Comparison of ENCODE assay signal across 8 mouse cellular contexts in genomic region chr10:99599142-99600120, GRCm38 (mm10).
A peak's percentile ranks its signal among the peaks of the same experiment; 100 is the strongest.
DNase-seq lines count a peak whose midpoint lies in the region; ATAC-seq and TF ChIP-seq lines count a peak whose summit lies in the region.
"Not testable (repeated sequence)": the region's sequence is repeated elsewhere in the genome, so short reads cannot be mapped to it uniquely, and the experiment has no call there.

No protein-coding gene starts in this region.

- H3K9me3 ChIP-seq in hindbrain, embryonic 16.5 days (ENCODE audit: control insufficient read depth, low read length); liver, embryonic 14.5 days (ENCODE audit: control insufficient read depth, low read length); midbrain, embryonic 16.5 days (replicated peaks; ENCODE audit: control insufficient read depth, low read length, poor library complexity, severe bottlenecking); stomach, embryonic 14.5 days (ENCODE audit: control insufficient read depth, low read depth, low read length): not testable (repeated sequence)

- H3K36me3 ChIP-seq in hindbrain, embryonic 16.5 days (ENCODE audit: control insufficient read depth, insufficient read depth, low read length); liver, embryonic 14.5 days (replicated peaks; ENCODE audit: control insufficient read depth, insufficient read depth, low read depth); midbrain, embryonic 16.5 days (ENCODE audit: control insufficient read depth, insufficient read depth, low read length); stomach, embryonic 14.5 days (ENCODE audit: control insufficient read depth, insufficient read depth, low read length): not testable (repeated sequence)

- H3K27me3 ChIP-seq in hindbrain, embryonic 16.5 days (replicated peaks; ENCODE audit: control insufficient read depth, insufficient read depth, low read length); liver, embryonic 14.5 days (ENCODE audit: control insufficient read depth, insufficient read depth, low read length); midbrain, embryonic 16.5 days (ENCODE audit: control insufficient read depth, insufficient read depth, low read depth, low read length); stomach, embryonic 14.5 days (ENCODE audit: control insufficient read depth, insufficient read depth, low read length): not testable (repeated sequence)

- 45% methylated on average over 20 of the region's 34 CpGs for WGBS in hindbrain, embryonic 16.5 days
- 39% methylated on average over 24 of the region's 34 CpGs for WGBS in liver, embryonic 14.5 days (ENCODE audit: insufficient replicate concordance)
- WGBS in midbrain, embryonic 16.5 days, result 43% methylated on average over 21 of the region's 34 CpGs
- 48% methylated on average over 23 of the region's 34 CpGs for WGBS in stomach, embryonic 14.5 days

- DNase-seq in R1 (ENCODE audit: low read depth, low spot score), result peak; percentile 61
- DNase-seq in layer of hippocampus, adult 11-12 months (ENCODE audit: low spot score), result peak; percentile 64
- DNase-seq in liver, embryonic 14.5 days (ENCODE audit: low read depth in 3 of 3, low spot score in 3 of 3), result not testable (repeated sequence)

- H3K9ac ChIP-seq in hindbrain, embryonic 16.5 days (ENCODE audit: low read depth, low read length), result peak overlapping the region; percentile 54
- not testable (repeated sequence) for H3K9ac ChIP-seq in liver, embryonic 14.5 days (replicated peaks); stomach, embryonic 14.5 days (replicated peaks; ENCODE audit: low read depth, low read length)
- H3K9ac ChIP-seq in midbrain, embryonic 16.5 days (ENCODE audit: low read depth, low read length), result peak overlapping the region; percentile 38; the same call in 1 of the 2 replicates

- TF ChIP-seq EP300 in liver, embryonic 14.5 days (IDR thresholded peaks at IDR 0.05; ENCODE audit: low read depth), result not testable (repeated sequence)

- H3K4me3 ChIP-seq in hindbrain, embryonic 16.5 days (ENCODE audit: low read length), result peak overlapping the region; percentile 42
- peak overlapping the region; percentile 29 to 48 for H3K4me3 ChIP-seq in liver, embryonic 14.5 days (ENCODE audit: insufficient read depth in 1 of 2, low read depth in 2 of 2, low read length in 2 of 2)
- peak overlapping the region; percentile 43 for H3K4me3 ChIP-seq in midbrain, embryonic 16.5 days (ENCODE audit: low read depth, low read length)
- H3K4me3 ChIP-seq in stomach, embryonic 14.5 days (ENCODE audit: low read depth, low read length), result peak overlapping the region; percentile 29

- H3K4me2 ChIP-seq in hindbrain, embryonic 16.5 days (ENCODE audit: low read length), result peak overlapping the region; percentile 57
- peak overlapping the region; percentile 49 for H3K4me2 ChIP-seq in liver, embryonic 14.5 days (ENCODE audit: low read depth)
- H3K4me2 ChIP-seq in midbrain, embryonic 16.5 days (ENCODE audit: low read length), result peak overlapping the region; percentile 62
- peak overlapping the region; percentile 35 for H3K4me2 ChIP-seq in stomach, embryonic 14.5 days (replicated peaks; ENCODE audit: low read depth, low read length)

- peak overlapping the region; percentile 39; the same call in 1 of the 2 replicates for H3K27ac ChIP-seq in hindbrain, embryonic 16.5 days (ENCODE audit: low read depth, low read length)
- not testable (repeated sequence) for H3K27ac ChIP-seq in liver, embryonic 14.5 days; stomach, embryonic 14.5 days (ENCODE audit: low read length)
- H3K27ac ChIP-seq in midbrain, embryonic 16.5 days (ENCODE audit: low read length), result peak overlapping the region; percentile 64

- not testable (repeated sequence) for TF ChIP-seq CTCF in liver, embryonic 14.5 days (IDR thresholded peaks at IDR 0.05; ENCODE audit: low read depth)

- peak; percentile 75; the same call in 1 of the 2 replicates for ATAC-seq in common myeloid progenitor, adult 5-6 weeks (replicated peaks; ENCODE audit: low read depth, poor library complexity, severe bottlenecking)
- peak; percentile 57; the same call in 1 of the 2 replicates for ATAC-seq in granulocyte monocyte progenitor cell, adult 5-6 weeks (replicated peaks; ENCODE audit: poor library complexity, severe bottlenecking)
- peak; percentile 77 for ATAC-seq in hindbrain, embryonic 16.5 days
- ATAC-seq in liver, embryonic 14.5 days (ENCODE audit: insufficient read depth); stomach, embryonic 14.5 days (ENCODE audit: insufficient number of reproducible peaks, insufficient read depth, low FRiP score, low read depth): not testable (repeated sequence)
- ATAC-seq in midbrain, embryonic 16.5 days, result peak; percentile 81

- H3K4me1 ChIP-seq in hindbrain, embryonic 16.5 days (ENCODE audit: control insufficient read depth, insufficient read depth, low read depth, low read length); liver, embryonic 14.5 days (replicated peaks; ENCODE audit: control insufficient read depth in 2 of 2, insufficient read depth in 2 of 2, low read length in 1 of 2); midbrain, embryonic 16.5 days (ENCODE audit: control insufficient read depth, insufficient read depth, low read length); stomach, embryonic 14.5 days (ENCODE audit: control insufficient read depth, insufficient read depth, low read length): not testable (repeated sequence)
